Mouse (Mus musculus): ENCODE measurements around the gene Hrh3. TPM values are rescaled to one million over a fixed set of nuclear protein-coding genes. Genes with fewer than 3 reads are reported as not detected.

Hrh3 gene
- polyA plus RNA-seq, 1 experiment from 2014 or later, result 0.20 TPM

- no peaks in the 10 kb centered on the region for H3K4me1 ChIP-seq
- H3K27ac ChIP-seq, result no peak overlapping the region
- ATAC-seq (ENCODE audit: insufficient number of reproducible peaks, insufficient read depth, low FRiP score, low TSS enrichment), result 0 out of 2 replicates have a peak, but pooled peaks have one; percentile 16
- no peaks in the 10 kb centered on the region for H3K27me3 ChIP-seq
- no peak overlapping the region for H3K4me3 ChIP-seq
- peaks cover 32% of the 10 kb centered on the region for H3K36me3 ChIP-seq
- H3K9me3 ChIP-seq, result no peaks in the 10 kb centered on the region
- H3K9ac ChIP-seq, result no peak overlapping the region
- H3K4me2 ChIP-seq (replicated peaks), result no peak overlapping the region
- 24% methylated on average over 5 of the region's 5 CpGs for WGBS
These were observed 53.3 kb downstream of the Hrh3 start for GRCm38 (mm10) chr2:180050986-180051385.

Other genes with a start within 250 kb of the Hrh3 start
- gene Taf4, start 127.8 kb downstream of the Hrh3 start, polyA plus RNA-seq (2016; fragmentation: Nextera tagmentation; extraction: Ambion mirVana), result 3.8 TPM in 2 replicates
- 13.1 and 14.9 TPM in 2 replicates for gene Lsm14b, start 79.5 kb downstream of the Hrh3 start, polyA plus RNA-seq (2016; fragmentation: Nextera tagmentation; extraction: Ambion mirVana)
- 618 and 631 TPM in 2 replicates for gene Psma7, start 62.1 kb downstream of the Hrh3 start, polyA plus RNA-seq (2016; fragmentation: Nextera tagmentation; extraction: Ambion mirVana)
- 10.0 and 10.8 TPM in 2 replicates for gene Ss18l1, start 62.0 kb downstream of the Hrh3 start, polyA plus RNA-seq (2016; fragmentation: Nextera tagmentation; extraction: Ambion mirVana)
- gene Mtg2, start 33.9 kb downstream of the Hrh3 start, polyA plus RNA-seq (2016; fragmentation: Nextera tagmentation; extraction: Ambion mirVana), result 29.0 and 30.4 TPM in 2 replicates
- 40.9 and 41.8 TPM in 2 replicates for gene Osbpl2, start 14.8 kb upstream of the Hrh3 start, polyA plus RNA-seq (2016; fragmentation: Nextera tagmentation; extraction: Ambion mirVana)
- gene Adrm1, start 67.0 kb upstream of the Hrh3 start, polyA plus RNA-seq (2016; fragmentation: Nextera tagmentation; extraction: Ambion mirVana), result 202 and 204 TPM in 2 replicates
- 14.2 and 16.7 TPM in 2 replicates for gene Lama5, start 121.4 kb upstream of the Hrh3 start, polyA plus RNA-seq (2016; fragmentation: Nextera tagmentation; extraction: Ambion mirVana)
- 523 and 574 TPM in 2 replicates for gene Rps21, start 152.9 kb upstream of the Hrh3 start, polyA plus RNA-seq (2016; fragmentation: Nextera tagmentation; extraction: Ambion mirVana)
- 21.2 and 23.5 TPM in 2 replicates for gene Cables2, start 169.0 kb upstream of the Hrh3 start, polyA plus RNA-seq (2016; fragmentation: Nextera tagmentation; extraction: Ambion mirVana)
- gene Rbbp8nl, start 185.4 kb upstream of the Hrh3 start, polyA plus RNA-seq (2016; fragmentation: Nextera tagmentation; extraction: Ambion mirVana), result 0.77 and 1.3 TPM in 2 replicates
- 0.09 TPM in 2 replicates for gene Gata5, start 230.2 kb upstream of the Hrh3 start, polyA plus RNA-seq (2016; fragmentation: Nextera tagmentation; extraction: Ambion mirVana)

Data from embryonic facial prominence, embryonic 12.5 days (tissue).